Mouse (Mus musculus) C2C12 (cell line): ENCODE measurements around the gene Lrrc73.

Source experiments
- CTCF ChIP-seq: IDR thresholded peaks from one replicate; pipeline ENCODE4 v1.5.1; 2011; ENCODE audit not compliant: control insufficient read depth, insufficient read depth, insufficient read length
- MAX ChIP-seq: IDR thresholded peaks from one replicate; pipeline ENCODE4 v1.6.1; 2011; ENCODE audit warnings: mild to moderate bottlenecking, control low read depth

GRCm38 (mm10) chr17:46298220-46298913, 45.0 kb downstream of the Lrrc73 start:
- TF ChIP-seq CTCF (peak; percentile 88), MAX (no peak)
